Mouse (Mus musculus) embryonic facial prominence, embryonic 10.5 days (tissue): ENCODE measurements at regions not wholly inside any gene's neighbourhood (a gene's known extent, or its start where the extent isn't known, plus 50 kb on each side); places are given as distances from the start of the nearest gene placed in this dataset.

Experiments used
- DNase-seq: peaks from one replicate; pipeline ENCODE4 v3.0.0-alpha.2; 2017; ENCODE audit warnings: low spot score
- H3K27ac ChIP-seq: fragments of 300-500 bp; sonication (generic); replicated peaks from 2 replicates; pipeline ENCODE4 v1.5.1; 2016; ENCODE audit warnings: mild to moderate bottlenecking
- H3K27me3 ChIP-seq: fragments of 300-500 bp; sonication (generic); replicated peaks from 2 replicates; pipeline ENCODE4 v1.6.1; 2016; ENCODE audit warnings: low read depth, mild to moderate bottlenecking; ENCODE audit not compliant: poor library complexity, severe bottlenecking
- H3K36me3 ChIP-seq: fragments of 300-500 bp; sonication (generic); replicated peaks from 2 replicates; pipeline ENCODE4 v1.6.1; 2016; ENCODE audit warnings: mild to moderate bottlenecking, moderate library complexity
- H3K4me1 ChIP-seq: fragments of 300-500 bp; sonication (generic); 2 replicates; pipeline ENCODE4 v1.6.1; 2016
- H3K4me3 ChIP-seq: fragments of 300-500 bp; sonication (generic); 2 replicates; pipeline ENCODE4 v1.5.1; 2016; ENCODE audit warnings: mild to moderate bottlenecking, moderate library complexity
- H3K9me3 ChIP-seq: fragments of 300-500 bp; sonication (generic); 2 replicates; pipeline ENCODE4 v1.6.1; 2016; ENCODE audit warnings: mild to moderate bottlenecking
- WGBS: fragments of 180-500 bp; shearing (Covaris S2); methylation state at CpG from one replicate; pipeline ENCODE4 v1.1.7; 2016; 5-methylcytosine and 5-hydroxymethylcytosine counted together

- H3K4me1 ChIP-seq = peaks cover 15% of the 10 kb centered on the region
- WGBS = 59% methylated on average over 7 of the region's 7 CpGs
These were observed 269.6 kb downstream of the Cd83 start for GRCm38 (mm10) chr13:44054157-44054556.

GRCm38 (mm10) chr13:44055573-44056491, 271.3 kb downstream of the Cd83 start:
- H3K9me3 ChIP-seq = no peaks in the 10 kb centered on the region
- H3K4me3 ChIP-seq = no peak overlapping the region
- DNase-seq = no peak
- H3K36me3 ChIP-seq = no peaks in the 10 kb centered on the region
- no peak overlapping the region; the same call in 1 of the 2 replicates for H3K27ac ChIP-seq
- peaks cover 41% of the 10 kb centered on the region; the same call in 1 of the 2 replicates for H3K27me3 ChIP-seq
- WGBS = 60% methylated on average over 20 of the region's 20 CpGs
- H3K4me1 ChIP-seq = peaks cover 15% of the 10 kb centered on the region

More at GRCm38 (mm10) chr13:44054157-44054556, 269.6 kb downstream of the Cd83 start:
- no peak for DNase-seq
- peaks cover 41% of the 10 kb centered on the region; the same call in 1 of the 2 replicates for H3K27me3 ChIP-seq
- H3K9me3 ChIP-seq = no peaks in the 10 kb centered on the region
- no peaks in the 10 kb centered on the region for H3K36me3 ChIP-seq
- H3K4me3 ChIP-seq = no peak overlapping the region
- H3K27ac ChIP-seq = no peak overlapping the region

- H3K9me3 ChIP-seq = no peaks in the 10 kb centered on the region
- no peak overlapping the region; the same call in 1 of the 2 replicates for H3K27ac ChIP-seq
- H3K36me3 ChIP-seq = no peaks in the 10 kb centered on the region
- DNase-seq = no peak
- WGBS = 85% methylated on average over 9 of the region's 9 CpGs
- H3K4me3 ChIP-seq = no peak overlapping the region
- peaks cover 16% of the 10 kb centered on the region for H3K4me1 ChIP-seq
- H3K27me3 ChIP-seq = peaks cover 40% of the 10 kb centered on the region; the same call in 1 of the 2 replicates
These were observed 272.1 kb downstream of the Cd83 start for GRCm38 (mm10) chr13:44056716-44057115.

DNA sequence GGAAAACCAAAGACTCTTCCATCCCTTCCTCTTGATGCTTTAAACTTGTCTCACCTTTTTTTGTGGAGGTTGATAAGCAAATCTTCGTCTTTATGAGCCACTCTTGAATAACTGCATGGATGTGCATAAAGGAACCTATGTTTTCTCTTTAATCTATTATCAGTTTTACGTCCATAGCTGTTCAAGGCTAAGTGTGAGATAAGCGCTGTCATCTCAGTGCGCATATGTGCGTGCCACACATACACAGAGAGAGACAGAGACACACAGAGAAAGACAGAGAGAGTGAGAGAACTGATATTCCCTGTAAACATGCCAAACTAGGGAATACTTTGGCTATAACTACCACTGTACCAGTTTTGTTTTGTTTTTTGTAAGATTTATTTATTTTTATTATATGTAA, 273.0 kb downstream of the Cd83 start:
- WGBS = 95% methylated on average over 5 of the region's 5 CpGs
- peaks cover 37% of the 10 kb centered on the region; the same call in 1 of the 2 replicates for H3K27me3 ChIP-seq
- H3K9me3 ChIP-seq = no peaks in the 10 kb centered on the region
- no peak for DNase-seq
- no peak overlapping the region for H3K4me3 ChIP-seq
- no peaks in the 10 kb centered on the region for H3K36me3 ChIP-seq
- H3K27ac ChIP-seq = no peak overlapping the region
- H3K4me1 ChIP-seq = peaks cover 24% of the 10 kb centered on the region

- 90% methylated on average over 2 of the region's 2 CpGs for WGBS
- peaks cover 29% of the 10 kb centered on the region; the same call in 1 of the 2 replicates for H3K27me3 ChIP-seq
These were observed 273.7 kb downstream of the Cd83 start for GRCm38 (mm10) chr13:44058277-44058676.

GRCm38 (mm10) chr13:44059436-44059835, 274.9 kb downstream of the Cd83 start:
- H3K27me3 ChIP-seq = peaks cover 27% of the 10 kb centered on the region; the same call in 1 of the 2 replicates
- no peaks in the 10 kb centered on the region for H3K36me3 ChIP-seq
- DNase-seq = no peak
- H3K4me1 ChIP-seq = peaks cover 27% of the 10 kb centered on the region
- H3K27ac ChIP-seq = no peak overlapping the region
- 82% methylated on average over 8 of the region's 8 CpGs for WGBS
- no peak overlapping the region for H3K4me3 ChIP-seq
- no peaks in the 10 kb centered on the region for H3K9me3 ChIP-seq

More at GRCm38 (mm10) chr13:44058277-44058676, 273.7 kb downstream of the Cd83 start:
- Histone ChIP-seq H3K4me3 (no peak overlapping the region), H3K4me1 (peaks cover 24% of the 10 kb centered on the region), H3K27ac (no peak overlapping the region), H3K36me3 (no peaks in the 10 kb centered on the region), H3K9me3 (no peaks in the 10 kb centered on the region)
- no peak for DNase-seq

DNA sequence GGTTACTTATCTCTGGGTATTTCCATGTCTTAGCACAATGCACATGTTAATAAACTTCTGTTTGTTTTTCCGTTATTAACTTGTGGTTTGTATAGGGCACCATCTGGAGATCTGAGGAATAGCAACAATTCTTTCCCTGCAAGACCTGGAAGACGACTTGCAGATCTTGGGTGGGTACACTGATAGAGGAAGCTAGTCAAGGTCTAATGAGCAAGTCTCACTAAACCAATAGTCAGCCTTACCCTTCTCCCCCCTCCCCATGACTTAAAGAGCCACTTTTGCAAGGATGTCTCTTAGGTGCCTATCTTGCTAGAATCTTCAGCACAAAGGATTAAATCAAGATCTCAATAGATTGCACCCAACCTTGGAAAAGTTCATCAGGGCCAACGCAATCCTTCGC, 276.7 kb downstream of the Cd83 start:
- 86% methylated on average over 4 of the region's 4 CpGs for WGBS
- H3K4me3 ChIP-seq = no peak overlapping the region

GRCm38 (mm10) chr13:44061721-44062300, 277.2 kb downstream of the Cd83 start:
- no peak overlapping the region; the same call in 1 of the 2 replicates for H3K27ac ChIP-seq
- peaks cover 23% of the 10 kb centered on the region for H3K4me1 ChIP-seq
- WGBS = 54% methylated on average over 7 of the region's 7 CpGs
- H3K4me3 ChIP-seq = no peak overlapping the region
- H3K9me3 ChIP-seq = no peaks in the 10 kb centered on the region
- H3K27me3 ChIP-seq = peaks cover 20% of the 10 kb centered on the region
- DNase-seq = no peak
- H3K36me3 ChIP-seq = no peaks in the 10 kb centered on the region

More for the DNA sequence above, 276.7 kb downstream of the Cd83 start:
- no peaks in the 10 kb centered on the region for H3K9me3 ChIP-seq
- no peaks in the 10 kb centered on the region for H3K36me3 ChIP-seq
- H3K4me1 ChIP-seq = peaks cover 23% of the 10 kb centered on the region
- DNase-seq = no peak
- H3K27ac ChIP-seq = no peak overlapping the region
- peaks cover 21% of the 10 kb centered on the region; the same call in 1 of the 2 replicates for H3K27me3 ChIP-seq

- Histone ChIP-seq H3K4me3 (no peak overlapping the region), H3K27ac (no peak overlapping the region), H3K4me1 (peaks cover 31% of the 10 kb centered on the region), H3K36me3 (no peaks in the 10 kb centered on the region), H3K9me3 (no peaks in the 10 kb centered on the region), H3K27me3 (peaks cover 19% of the 10 kb centered on the region)
- DNase-seq = no peak
- 85% methylated on average over 8 of the region's 8 CpGs for WGBS
These were observed 278.7 kb downstream of the Cd83 start for GRCm38 (mm10) chr13:44063317-44063716.

- peaks cover 14% of the 10 kb centered on the region for H3K27me3 ChIP-seq
- WGBS = 86% methylated on average over 3 of the region's 3 CpGs
- H3K4me3 ChIP-seq = no peak overlapping the region
- H3K9me3 ChIP-seq = no peaks in the 10 kb centered on the region
- no peak overlapping the region for H3K27ac ChIP-seq
- peaks cover 31% of the 10 kb centered on the region for H3K4me1 ChIP-seq
- no peaks in the 10 kb centered on the region for H3K36me3 ChIP-seq
- no peak for DNase-seq
These were observed 279.5 kb downstream of the Cd83 start for GRCm38 (mm10) chr13:44064026-44064425.

- Histone ChIP-seq H3K36me3 (no peaks in the 10 kb centered on the region), H3K27me3 (peaks cover 14% of the 10 kb centered on the region), H3K4me1 (peaks cover 31% of the 10 kb centered on the region), H3K4me3 (no peak overlapping the region), H3K27ac (0 out of 2 replicates have a peak overlapping the region, but pooled peaks have one; percentile 25), H3K9me3 (no peaks in the 10 kb centered on the region)
- WGBS = 65% methylated on average over 13 of the region's 13 CpGs
- DNase-seq = no peak
These were observed 281.2 kb downstream of the Cd83 start for GRCm38 (mm10) chr13:44065741-44066185.

DNA sequence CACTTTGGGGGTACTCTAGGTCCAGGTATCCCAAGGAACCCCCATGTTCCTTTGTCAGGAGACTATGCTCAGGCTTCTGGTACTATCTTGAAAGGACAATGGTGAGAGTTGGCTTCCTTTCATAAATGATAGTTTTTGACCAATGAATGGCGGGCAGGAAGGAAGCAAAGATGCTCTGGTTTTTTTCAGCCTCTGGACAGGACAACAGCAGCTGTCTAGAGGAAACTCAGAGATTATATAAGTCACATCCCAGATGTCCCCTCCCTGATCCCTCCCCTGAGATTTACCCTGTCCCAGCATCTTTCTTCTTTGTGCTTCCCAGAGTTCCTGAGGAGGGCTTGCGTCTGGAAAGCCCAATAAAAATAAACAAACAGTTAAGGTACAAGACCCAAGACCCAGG, 282.7 kb downstream of the Cd83 start:
- Histone ChIP-seq H3K4me3 (no peak overlapping the region), H3K36me3 (no peaks in the 10 kb centered on the region), H3K27ac (no peak overlapping the region), H3K4me1 (peaks cover 26% of the 10 kb centered on the region), H3K9me3 (no peaks in the 10 kb centered on the region), H3K27me3 (peaks cover 11% of the 10 kb centered on the region)
- WGBS = 55% methylated on average over 2 of the region's 2 CpGs
- DNase-seq = no peak
